Comparison of ENCODE assay signal across 8 mouse cellular contexts in genomic region chr15:100615825-100616220, GRCm38 (mm10). TPM values are rescaled to one million over a fixed set of nuclear protein-coding genes. Genes with fewer than 3 reads are reported as not detected.
DNase-seq lines count a peak whose midpoint lies in the region; ATAC-seq and TF ChIP-seq lines count a peak whose summit lies in the region.

No protein-coding gene starts in this region.

- peak; percentile 55 for ATAC-seq in erythroblast, adult 5-6 weeks (replicated peaks; ENCODE audit: low FRiP score, poor library complexity, severe bottlenecking)
- peak; percentile 78 for ATAC-seq in heart, embryonic 11.5 days (replicated peaks; ENCODE audit: insufficient number of reproducible peaks, low FRiP score, low TSS enrichment)
- ATAC-seq in kidney, embryonic 15.5 days (replicated peaks; ENCODE audit: low FRiP score): peak; percentile 87
- ATAC-seq in liver, embryonic 11.5 days (replicated peaks; ENCODE audit: low FRiP score): peak; percentile 79

- peaks cover 20% of the 10 kb centered on the region for H3K36me3 ChIP-seq in heart, embryonic 11.5 days (ENCODE audit: control insufficient read depth, insufficient read depth, low read length)
- peaks cover 40% of the 10 kb centered on the region for H3K36me3 ChIP-seq in kidney, embryonic 15.5 days
- peaks cover 27% of the 10 kb centered on the region for H3K36me3 ChIP-seq in liver, embryonic 11.5 days (ENCODE audit: control insufficient read depth, insufficient read depth, low read length)
- peaks cover 15% of the 10 kb centered on the region for H3K36me3 ChIP-seq in splenic B cell, adult 2 months (ENCODE audit: control insufficient read depth, insufficient read depth, low read length, poor library complexity, severe bottlenecking)

- H3K4me3 ChIP-seq in heart, embryonic 11.5 days (ENCODE audit: low read depth, low read length): peak overlapping the region; percentile 98
- H3K4me3 ChIP-seq in kidney, embryonic 15.5 days (replicated peaks): peak overlapping the region; percentile 98
- H3K4me3 ChIP-seq in liver, embryonic 11.5 days (ENCODE audit: low read depth, low read length): peak overlapping the region; percentile 94

- peak; percentile 39; the same call in 1 of the 2 replicates for TF ChIP-seq POLR2A in brain, embryonic 14.5 days (IDR thresholded peaks at IDR 0.05; ENCODE audit: borderline replicate concordance, extremely low read depth, insufficient read depth, insufficient read length, poor library complexity, severe bottlenecking)

- H3K27ac ChIP-seq in heart, embryonic 11.5 days (ENCODE audit: low read depth, low read length): peak overlapping the region; percentile 97
- peak overlapping the region; percentile 99 for H3K27ac ChIP-seq in kidney, embryonic 15.5 days
- H3K27ac ChIP-seq in liver, embryonic 11.5 days (ENCODE audit: low read depth, low read length): peak overlapping the region; percentile 99

- no peaks in the 10 kb centered on the region for H3K27me3 ChIP-seq in heart, embryonic 11.5 days (ENCODE audit: control insufficient read depth, insufficient read depth, low read length)
- H3K27me3 ChIP-seq in kidney, embryonic 15.5 days: no peaks in the 10 kb centered on the region
- H3K27me3 ChIP-seq in liver, embryonic 11.5 days (replicated peaks; ENCODE audit: control insufficient read depth, insufficient read depth, low read length): no peaks in the 10 kb centered on the region
- no peaks in the 10 kb centered on the region for H3K27me3 ChIP-seq in splenic B cell, adult 2 months (ENCODE audit: control insufficient read depth, insufficient read depth, low read length, poor library complexity, severe bottlenecking)

- H3K9me3 ChIP-seq in heart, embryonic 11.5 days (replicated peaks; ENCODE audit: control insufficient read depth, low read length): no peaks in the 10 kb centered on the region
- H3K9me3 ChIP-seq in kidney, embryonic 15.5 days (replicated peaks): no peaks in the 10 kb centered on the region
- no peaks in the 10 kb centered on the region for H3K9me3 ChIP-seq in liver, embryonic 11.5 days (ENCODE audit: control insufficient read depth, low read length)

- no peak for TF ChIP-seq CTCF in brain, embryonic 14.5 days (IDR thresholded peaks at IDR 0.05; ENCODE audit: borderline replicate concordance, extremely low read depth, insufficient read depth, insufficient read length)

- peaks cover 15% of the 10 kb centered on the region for H3K4me1 ChIP-seq in heart, embryonic 11.5 days (ENCODE audit: control insufficient read depth, insufficient read depth, low read length)
- peaks cover 29% of the 10 kb centered on the region for H3K4me1 ChIP-seq in kidney, embryonic 15.5 days
- peaks cover 14% of the 10 kb centered on the region for H3K4me1 ChIP-seq in liver, embryonic 11.5 days (replicated peaks; ENCODE audit: control insufficient read depth, insufficient read depth, low read length)

- peak overlapping the region; percentile 81 for H3K4me2 ChIP-seq in heart, embryonic 11.5 days
- H3K4me2 ChIP-seq in kidney, embryonic 15.5 days: peak overlapping the region; percentile 90
- peak overlapping the region; percentile 92 for H3K4me2 ChIP-seq in liver, embryonic 11.5 days

- H3K9ac ChIP-seq in heart, embryonic 11.5 days (ENCODE audit: low read depth, low read length): peak overlapping the region; percentile 98
- H3K9ac ChIP-seq in kidney, embryonic 15.5 days: peak overlapping the region; percentile 91
- peak overlapping the region; percentile 98 for H3K9ac ChIP-seq in liver, embryonic 11.5 days (ENCODE audit: low read depth, low read length)

- DNase-seq in CD4-positive, CD25-positive, alpha-beta regulatory T cell, adult 2 months (ENCODE audit: low read depth, low spot score): peak; percentile 95
- DNase-seq in brain, embryonic 14.5 days (ENCODE audit: low read depth): peak; percentile 97
- DNase-seq in liver, embryonic 11.5 days (ENCODE audit: low spot score): peak; percentile 90
- peak; percentile 94 for DNase-seq in naive thymus-derived CD4-positive, alpha-beta T cell, adult 2 months (ENCODE audit: low read depth)
- peak; percentile 94 for DNase-seq in splenic B cell, adult 2 months (ENCODE audit: low read depth, low spot score)

- WGBS in heart, embryonic 11.5 days (ENCODE audit: insufficient replicate concordance): under 1% methylated on average over 36 of the region's 43 CpGs
- under 1% methylated on average over 38 of the region's 43 CpGs for WGBS in kidney, embryonic 15.5 days
- WGBS in liver, embryonic 11.5 days: under 1% methylated on average over 43 of the region's 43 CpGs

RNA-seq across cellular contexts. Expression of gene Dazap2, which starts 0.7 kb away (rescaled TPM):
- 139 and 230 TPM in 2 replicates for polyA plus RNA-seq in brain, embryonic 14.5 days (2012; rRNA removed)
- 183 and 206 TPM in 2 replicates for total RNA-seq in erythroblast, adult 5-6 weeks (2015; ENCODE audit: low replicate concordance)
- total RNA-seq in erythroblast, adult 5-6 weeks (2017; ENCODE audit: low replicate concordance): 81.3 and 93.7 TPM in 2 replicates
- 219 and 233 TPM in 2 replicates for polyA plus RNA-seq in heart, embryonic 11.5 days (2014; fragmentation: Nextera tagmentation; extraction: Ambion mirVana)
- 237 and 241 TPM in 2 replicates for polyA plus RNA-seq in kidney, embryonic 15.5 days (2015; fragmentation: Nextera tagmentation; extraction: Ambion mirVana)
- 256 and 274 TPM in 2 replicates for polyA plus RNA-seq in liver, embryonic 11.5 days (2014; fragmentation: Nextera tagmentation; extraction: Ambion mirVana)

RNA-seq across cellular contexts. Expression of gene Pou6f1, which starts 16.0 kb away (rescaled TPM):
- polyA plus RNA-seq in brain, embryonic 14.5 days (2012; rRNA removed): 100 and 120 TPM in 2 replicates
- total RNA-seq in erythroblast, adult 5-6 weeks (2015; ENCODE audit: low replicate concordance): 1.2 and 1.9 TPM in 2 replicates
- 0.28 TPM in 1 of 2 replicates, not detected in the other for total RNA-seq in erythroblast, adult 5-6 weeks (2017; ENCODE audit: low replicate concordance)
- polyA plus RNA-seq in heart, embryonic 11.5 days (2014; fragmentation: Nextera tagmentation; extraction: Ambion mirVana): 2.3 and 3.1 TPM in 2 replicates
- 8.4 and 9.1 TPM in 2 replicates for polyA plus RNA-seq in kidney, embryonic 15.5 days (2015; fragmentation: Nextera tagmentation; extraction: Ambion mirVana)
- polyA plus RNA-seq in liver, embryonic 11.5 days (2014; fragmentation: Nextera tagmentation; extraction: Ambion mirVana): 0.92 and 1.2 TPM in 2 replicates

RNA-seq across cellular contexts. Expression of gene Smagp, which starts 20.9 kb away (rescaled TPM):
- polyA plus RNA-seq in brain, embryonic 14.5 days (2012; rRNA removed): 3.4 and 4.6 TPM in 2 replicates
- total RNA-seq in erythroblast, adult 5-6 weeks (2015; ENCODE audit: low replicate concordance): 3.8 and 4.8 TPM in 2 replicates
- total RNA-seq in erythroblast, adult 5-6 weeks (2017; ENCODE audit: low replicate concordance): 0.84 and 1.0 TPM in 2 replicates
- 12.2 and 15.3 TPM in 2 replicates for polyA plus RNA-seq in heart, embryonic 11.5 days (2014; fragmentation: Nextera tagmentation; extraction: Ambion mirVana)
- 30.0 and 33.1 TPM in 2 replicates for polyA plus RNA-seq in kidney, embryonic 15.5 days (2015; fragmentation: Nextera tagmentation; extraction: Ambion mirVana)
- 14.1 and 15.6 TPM in 2 replicates for polyA plus RNA-seq in liver, embryonic 11.5 days (2014; fragmentation: Nextera tagmentation; extraction: Ambion mirVana)

RNA-seq across cellular contexts. Expression of gene Bin2, which starts 53.5 kb away (rescaled TPM):
- polyA plus RNA-seq in brain, embryonic 14.5 days (2012; rRNA removed): 1.1 and 1.8 TPM in 2 replicates
- total RNA-seq in erythroblast, adult 5-6 weeks (2015; ENCODE audit: low replicate concordance): 30.4 and 56.8 TPM in 2 replicates
- 32.1 and 37.9 TPM in 2 replicates for total RNA-seq in erythroblast, adult 5-6 weeks (2017; ENCODE audit: low replicate concordance)
- 6.3 and 6.6 TPM in 2 replicates for polyA plus RNA-seq in heart, embryonic 11.5 days (2014; fragmentation: Nextera tagmentation; extraction: Ambion mirVana)
- polyA plus RNA-seq in kidney, embryonic 15.5 days (2015; fragmentation: Nextera tagmentation; extraction: Ambion mirVana): 2.6 and 3.2 TPM in 2 replicates
- 56.6 and 62.1 TPM in 2 replicates for polyA plus RNA-seq in liver, embryonic 11.5 days (2014; fragmentation: Nextera tagmentation; extraction: Ambion mirVana)

Comparison
In these comparisons a context has a peak if more than half of its experiments do, and no peak if none do; other contexts are left out.
1. Peak in every context shown above with its lines: DNase-seq, ATAC-seq, H3K4me3 ChIP-seq and H3K27ac ChIP-seq.
2. RNA of gene Pou6f1, which starts 16.0 kb away (polyA plus RNA-seq): 100 to 120 TPM in brain, embryonic 14.5 days; 8.4 to 9.1 TPM in kidney, embryonic 15.5 days, 2.3 to 3.1 TPM in heart, embryonic 11.5 days and 0.92 to 1.2 TPM in liver, embryonic 11.5 days; every median in the first group is over 10 times any median in the second.